Mouse (Mus musculus) layer of hippocampus, postnatal 10 days (tissue): ENCODE results near the gene Depdc1a. TPM values are rescaled to one million over a fixed set of nuclear protein-coding genes. Genes with fewer than 3 reads are reported as not detected.
"Not testable (repeated sequence)": the region's sequence is repeated elsewhere in the genome, so short reads cannot be mapped to it uniquely, and the experiment has no call there.

ENCODE experiments used
- DNase-seq, 2 experiments: peaks; one replicate each; pipeline ENCODE4 v3.0.0; 2021; ENCODE audit warnings: low spot score in 2 of 2
- long read RNA-seq: library from polyadenylated mRNA; stranded (forward); transcript quantifications from one replicate; pipeline ENCODE4 v2.0.0, GENCODE M21; 2023
- total RNA-seq, 2 experiments: library from RNA; stranded (reverse); gene quantifications; 2 replicates each; pipeline ENCODE4 v1.2.3; 2021

The Depdc1a gene
- total RNA-seq = 1 to 10 TPM in 1 of 2 experiments, under 1 TPM in 1; 0.78 to 1.1 TPM
- long read RNA-seq, partial matches to known transcripts = 0 of 1 reads
- long read RNA-seq, other reads (novel, unspliced or antisense) = 0 of 1 reads

GRCm38 (mm10) chr3:159495243-159495801 lies at the start of gene Depdc1a:
Depdc1a (plus strand) TSS chr3:159495433.
- DNase-seq = peak; percentile 90 to 91

- no peak for DNase-seq
Measured at GRCm38 (mm10) chr3:159470059-159470458, 25.2 kb upstream of the Depdc1a start.

- no peak for DNase-seq
Measured at GRCm38 (mm10) chr3:159475465-159475864, 19.8 kb upstream of the Depdc1a start.

- no peak for DNase-seq
Measured at GRCm38 (mm10) chr3:159477250-159477962, 17.8 kb upstream of the Depdc1a start.

- DNase-seq = not testable (repeated sequence)
Measured at GRCm38 (mm10) chr3:159494709-159495108, 524 bp upstream of the Depdc1a start.

- no peak for DNase-seq
Measured at GRCm38 (mm10) chr3:159508899-159509298, 13.7 kb downstream of the Depdc1a start.

- DNase-seq = no peak
Measured at GRCm38 (mm10) chr3:159528563-159528962, 33.3 kb downstream of the Depdc1a start.

- peak; percentile 32 to 53 for DNase-seq
Measured at GRCm38 (mm10) chr3:159548303-159548702, 53.1 kb downstream of the Depdc1a start.

GRCm38 (mm10) chr3:159550224-159550623 lies 55.0 kb downstream of the Depdc1a start:
- no peak for DNase-seq

Other genes starting within 250 kb of the Depdc1a start
- not detected for gene Rpe65, start 103.7 kb downstream of the Depdc1a start, total RNA-seq